Mouse (Mus musculus) thymus, adult 2 months (tissue): ENCODE measurements around the gene Tcea2.

Source experiments
- CTCF ChIP-seq: fragments of 200-500 bp; IDR thresholded peaks from 2 replicates; pipeline ENCODE4 v1.5.1; 2012; ENCODE audit warnings: mild to moderate bottlenecking, control low read depth, low read length, moderate library complexity, borderline replicate concordance; ENCODE audit not compliant: control insufficient read depth, poor library complexity, insufficient read depth; ENCODE audit errors: extremely low read depth
- POLR2A ChIP-seq: fragments of 200-500 bp; IDR thresholded peaks from 2 replicates; pipeline ENCODE4 v1.6.1; 2012; ENCODE audit warnings: mild to moderate bottlenecking, low read length, control low read depth, moderate library complexity; ENCODE audit not compliant: control insufficient read depth, poor library complexity, insufficient read depth; ENCODE audit errors: extremely low read depth

DNA sequence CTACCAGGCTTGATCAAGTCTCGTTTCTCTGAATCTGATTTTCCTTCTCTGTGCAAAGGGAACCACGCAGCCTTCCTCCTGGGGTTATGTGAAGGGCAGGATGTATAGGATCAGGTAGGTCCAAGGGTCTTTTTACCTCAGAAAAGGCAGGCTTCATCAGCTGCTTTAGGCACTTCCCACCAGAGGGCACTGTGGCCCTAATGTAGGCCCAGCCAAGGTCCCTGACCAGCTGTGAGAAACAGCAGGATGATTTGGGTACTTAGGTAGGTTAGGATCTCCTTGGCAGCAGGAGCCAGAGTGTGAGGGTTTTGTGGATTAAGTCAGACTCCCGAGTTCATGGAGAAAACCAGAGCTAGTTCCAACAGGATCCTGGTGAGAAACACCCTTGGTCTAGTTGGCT, 42.1 kb downstream of the Tcea2 start:
- TF ChIP-seq CTCF = peak; percentile 29; the same call in 1 of the 2 replicates
- TF ChIP-seq POLR2A = no peak
